Mouse (Mus musculus) liver, embryonic 11.5 days (tissue): ENCODE results near the gene Hmga1. TPM values are rescaled to one million over a fixed set of nuclear protein-coding genes. Genes with fewer than 3 reads are reported as not detected.

Experiments used
- ATAC-seq: fragments of 200-750 bp; cut with Nextera tagmentation; replicated peaks from 2 replicates; pipeline ENCODE4 v1.8.0; 2017; ENCODE audit warnings: moderate number of reproducible peaks, mild to moderate bottlenecking, moderate TSS enrichment, moderate library complexity; ENCODE audit not compliant: low FRiP score
- DNase-seq: peaks from one replicate; pipeline ENCODE4 v3.0.0-alpha.2; 2017; ENCODE audit warnings: low spot score
- H3K27ac ChIP-seq: fragments of 300-500 bp; sonication (generic); 2 replicates; pipeline ENCODE4 v1.5.1; 2014; ENCODE audit warnings: mild to moderate bottlenecking, low read depth, low read length, control low read depth
- H3K27me3 ChIP-seq: fragments of 300-500 bp; sonication (generic); replicated peaks from 2 replicates; pipeline ENCODE4 v1.6.1; 2014; ENCODE audit warnings: low read length, mixed read lengths; ENCODE audit not compliant: control insufficient read depth, insufficient read depth
- H3K36me3 ChIP-seq: fragments of 300-500 bp; sonication (generic); 2 replicates; pipeline ENCODE4 v1.6.1; 2014; ENCODE audit warnings: mild to moderate bottlenecking, low read length, moderate library complexity, mixed read lengths; ENCODE audit not compliant: control insufficient read depth, insufficient read depth
- H3K4me1 ChIP-seq: fragments of 300-500 bp; sonication (generic); replicated peaks from 2 replicates; pipeline ENCODE4 v1.6.1; 2014; ENCODE audit warnings: low read length, mixed read lengths; ENCODE audit not compliant: control insufficient read depth, insufficient read depth
- H3K4me2 ChIP-seq: fragments of 300-500 bp; sonication (generic); 2 replicates; pipeline ENCODE4 v1.6.1; 2014; ENCODE audit warnings: mild to moderate bottlenecking, control low read depth, moderate library complexity
- H3K4me3 ChIP-seq: fragments of 300-500 bp; sonication (generic); 2 replicates; pipeline ENCODE4 v1.5.1; 2014; ENCODE audit warnings: low read depth, low read length, control low read depth
- H3K9ac ChIP-seq: fragments of 300-500 bp; sonication (generic); 2 replicates; pipeline ENCODE4 v1.6.1; 2014; ENCODE audit warnings: low read depth, low read length, control low read depth
- H3K9me3 ChIP-seq: fragments of 300-500 bp; sonication (generic); 2 replicates; pipeline ENCODE4 v1.6.1; 2016; ENCODE audit warnings: low read length, inconsistent platforms, mixed read lengths; ENCODE audit not compliant: control insufficient read depth
- WGBS: fragments of 180-500 bp; shearing (Covaris S2); extraction: QIAGEN DNeasy Blood & Tissue Kit; methylation state at CpG from one replicate; pipeline ENCODE4 v1.1.7; 2014; 5-methylcytosine and 5-hydroxymethylcytosine counted together
- polyA plus RNA-seq: library from polyadenylated mRNA; unstranded; fragments of >200 nt; fragmentation: Nextera tagmentation; extraction: Ambion mirVana; gene quantifications from 2 replicates; pipeline ENCODE4 v1.2.1, GENCODE M21; 2014

Gene Hmga1
- polyA plus RNA-seq, 1 experiment from 2014 or later = 675 TPM

DNA sequence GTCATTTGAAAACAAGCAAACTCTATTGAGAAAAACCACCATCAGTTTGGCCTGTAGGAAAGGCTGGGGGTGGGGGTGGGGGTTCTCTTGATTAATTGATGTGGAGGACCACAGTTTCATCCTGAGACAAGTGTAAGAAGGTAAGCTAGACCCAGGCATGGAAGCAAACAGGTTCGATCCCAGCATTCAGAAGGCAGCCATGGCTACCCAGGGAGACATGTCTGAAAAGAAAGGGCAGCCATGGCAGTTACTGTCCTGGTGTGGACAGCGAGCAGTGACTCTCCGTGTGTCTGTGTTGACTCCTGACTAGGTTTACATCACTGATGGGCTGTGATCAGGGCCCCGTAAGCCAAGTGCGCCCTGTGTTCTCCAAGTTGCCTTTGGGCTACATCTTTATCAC, 35.0 kb upstream of the Hmga1 start, which contains the start of gene Grm4:
Grm4 (minus strand) TSS at position 101 of the 400 bp plus-strand sequence.
- 67% methylated on average over 5 of the region's 5 CpGs for WGBS
- Histone ChIP-seq H3K4me3 (no peak within 1 kb of the TSS), H3K27ac (no peak within 1 kb of the TSS), H3K4me2 (peak within 1 kb of the TSS; percentile 15), H3K36me3 (no peaks in the 10 kb centered on the region), H3K27me3 (peaks cover 43% of the 10 kb centered on the region), H3K9me3 (no peaks in the 10 kb centered on the region), H3K4me1 (no peaks in the 10 kb centered on the region), H3K9ac (no peak within 1 kb of the TSS)
- DNase-seq (no peak), ATAC-seq (no peak)

GRCm38 (mm10) chr17:27523121-27523520, 33.2 kb upstream of the Hmga1 start:
- no peak for DNase-seq
- no peaks in the 10 kb centered on the region for H3K36me3 ChIP-seq
- 67% methylated on average over 7 of the region's 7 CpGs for WGBS
- H3K4me1 ChIP-seq = no peaks in the 10 kb centered on the region
- no peak overlapping the region for H3K4me2 ChIP-seq
- H3K9ac ChIP-seq = no peak overlapping the region
- no peak for ATAC-seq
- H3K4me3 ChIP-seq = no peak overlapping the region
- H3K27ac ChIP-seq = no peak overlapping the region
- no peaks in the 10 kb centered on the region for H3K9me3 ChIP-seq
- H3K27me3 ChIP-seq = peaks cover 34% of the 10 kb centered on the region

DNA sequence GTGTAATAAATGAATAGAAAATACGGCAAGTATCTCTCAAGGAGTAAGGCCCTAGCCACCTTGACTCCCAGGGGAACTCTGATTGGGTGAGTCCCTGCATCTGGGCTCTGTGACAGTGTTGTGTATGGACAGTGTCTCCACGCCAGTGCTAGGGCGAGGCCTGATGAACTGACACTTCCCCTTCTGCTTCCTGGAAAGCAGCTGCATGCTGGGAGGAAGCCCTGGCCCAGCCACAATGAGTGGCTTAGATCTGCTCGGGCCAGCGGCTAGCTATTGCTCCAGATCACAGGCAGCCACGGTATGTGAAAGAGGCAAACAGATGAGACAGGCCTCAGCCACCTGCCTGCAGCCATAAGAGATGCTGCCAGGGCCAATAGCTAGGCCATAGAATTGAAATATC, 29.1 kb upstream of the Hmga1 start:
- no peak overlapping the region for H3K27ac ChIP-seq
- no peaks in the 10 kb centered on the region for H3K4me1 ChIP-seq
- no peak overlapping the region for H3K4me3 ChIP-seq
- H3K27me3 ChIP-seq = peaks cover 3% of the 10 kb centered on the region; the same call in 1 of the 2 replicates
- WGBS = 51% methylated on average over 6 of the region's 6 CpGs
- H3K9me3 ChIP-seq = no peaks in the 10 kb centered on the region
- DNase-seq (no peak), ATAC-seq (no peak)
- no peak overlapping the region for H3K4me2 ChIP-seq
- H3K9ac ChIP-seq = no peak overlapping the region
- H3K36me3 ChIP-seq = no peaks in the 10 kb centered on the region

DNA sequence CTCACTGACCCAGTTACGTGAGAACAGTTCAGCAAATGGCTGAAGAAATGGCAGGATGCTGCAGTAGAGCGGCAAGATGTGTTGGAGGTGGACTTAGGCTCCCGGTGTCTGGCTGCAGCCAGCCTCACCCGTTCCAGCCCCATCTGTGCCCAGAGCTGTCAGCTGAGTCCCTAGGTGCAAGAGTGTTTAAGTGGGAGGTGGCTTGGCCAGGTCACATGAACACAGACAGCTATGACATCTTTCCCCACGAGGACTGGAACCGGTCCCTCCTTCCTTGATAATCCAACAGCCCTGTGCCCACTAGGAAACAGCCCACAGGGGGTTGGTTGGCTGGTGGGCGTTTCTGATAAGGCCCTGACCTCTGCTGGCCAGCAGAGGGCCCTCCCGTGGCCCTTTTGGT, 28.3 kb upstream of the Hmga1 start:
- Histone ChIP-seq H3K27me3 (no peaks in the 10 kb centered on the region), H3K4me2 (no peak overlapping the region), H3K36me3 (no peaks in the 10 kb centered on the region), H3K27ac (no peak overlapping the region), H3K4me3 (no peak overlapping the region), H3K9ac (no peak overlapping the region), H3K4me1 (no peaks in the 10 kb centered on the region), H3K9me3 (no peaks in the 10 kb centered on the region)
- WGBS = 55% methylated on average over 8 of the region's 8 CpGs
- ATAC-seq (no peak), DNase-seq (no peak)

GRCm38 (mm10) chr17:27528767-27529166, 27.5 kb upstream of the Hmga1 start:
- Histone ChIP-seq H3K27me3 (0 out of 2 replicates have a peak, but pooled peaks cover 2% of the 10 kb centered on the region), H3K4me3 (no peak overlapping the region)

DNA sequence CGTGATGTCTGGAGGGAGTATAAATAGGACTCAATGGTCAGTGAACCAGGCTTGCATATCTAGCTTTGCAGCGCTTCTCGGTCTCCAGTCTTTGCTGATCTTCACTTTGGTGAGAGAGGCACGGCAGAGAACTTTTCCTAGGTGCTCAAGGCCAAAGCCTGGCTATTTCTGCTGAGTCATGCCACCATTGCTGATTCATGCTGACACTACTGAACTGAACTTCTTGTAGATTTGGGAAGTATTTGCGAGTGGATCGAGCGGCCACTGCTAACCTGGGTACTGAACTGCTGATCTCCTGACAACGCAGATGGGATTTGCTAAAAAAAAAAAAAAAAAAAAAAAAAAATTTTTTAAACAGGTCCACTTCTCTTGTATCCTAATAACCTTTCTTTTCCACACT, 24.2 kb upstream of the Hmga1 start:
- 65% methylated on average over 8 of the region's 8 CpGs for WGBS
- Histone ChIP-seq H3K9me3 (no peaks in the 10 kb centered on the region), H3K9ac (no peak overlapping the region), H3K4me3 (no peak overlapping the region), H3K4me1 (no peaks in the 10 kb centered on the region; the same call in 1 of the 2 replicates), H3K27me3 (0 out of 2 replicates have a peak, but pooled peaks cover 2% of the 10 kb centered on the region), H3K27ac (peak overlapping the region; percentile 49; the same call in 1 of the 2 replicates), H3K36me3 (no peaks in the 10 kb centered on the region), H3K4me2 (no peak overlapping the region)
- DNase-seq = no peak
- ATAC-seq = 0 out of 2 replicates have a peak, but pooled peaks have one; percentile 19

More at GRCm38 (mm10) chr17:27528767-27529166, 27.5 kb upstream of the Hmga1 start:
- ATAC-seq = no peak
- no peak for DNase-seq
- Histone ChIP-seq H3K9ac (no peak overlapping the region), H3K9me3 (no peaks in the 10 kb centered on the region), H3K4me2 (no peak overlapping the region), H3K4me1 (no peaks in the 10 kb centered on the region), H3K27ac (no peak overlapping the region), H3K36me3 (no peaks in the 10 kb centered on the region)
- WGBS = 81% methylated on average over 5 of the region's 5 CpGs

DNA sequence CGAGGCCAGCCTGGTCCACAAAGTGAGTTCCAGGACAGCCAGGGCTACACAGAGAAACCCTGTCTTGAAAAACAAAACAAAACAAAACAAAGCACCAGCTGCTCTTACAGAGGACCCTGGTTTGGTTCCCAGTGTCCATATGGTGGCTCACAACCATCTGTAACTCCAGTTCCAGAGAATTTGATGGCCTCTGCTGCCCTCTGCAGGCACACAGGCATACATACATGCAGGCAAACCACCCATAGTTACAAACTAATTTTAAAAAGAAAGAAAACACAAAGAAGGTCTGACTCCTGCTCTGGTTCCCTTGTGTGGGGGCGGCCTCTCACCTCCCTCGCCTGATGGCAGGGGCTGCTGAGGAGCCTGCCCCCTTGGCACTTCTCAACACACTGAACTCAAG, 22.9 kb upstream of the Hmga1 start:
- ATAC-seq = no peak
- Histone ChIP-seq H3K27me3 (0 out of 2 replicates have a peak, but pooled peaks cover 2% of the 10 kb centered on the region), H3K4me2 (no peak overlapping the region), H3K4me3 (no peak overlapping the region), H3K36me3 (no peaks in the 10 kb centered on the region), H3K9me3 (no peaks in the 10 kb centered on the region), H3K9ac (no peak overlapping the region), H3K4me1 (no peaks in the 10 kb centered on the region; the same call in 1 of the 2 replicates), H3K27ac (no peak overlapping the region)
- 88% methylated on average over 3 of the region's 3 CpGs for WGBS
- DNase-seq = no peak

DNA sequence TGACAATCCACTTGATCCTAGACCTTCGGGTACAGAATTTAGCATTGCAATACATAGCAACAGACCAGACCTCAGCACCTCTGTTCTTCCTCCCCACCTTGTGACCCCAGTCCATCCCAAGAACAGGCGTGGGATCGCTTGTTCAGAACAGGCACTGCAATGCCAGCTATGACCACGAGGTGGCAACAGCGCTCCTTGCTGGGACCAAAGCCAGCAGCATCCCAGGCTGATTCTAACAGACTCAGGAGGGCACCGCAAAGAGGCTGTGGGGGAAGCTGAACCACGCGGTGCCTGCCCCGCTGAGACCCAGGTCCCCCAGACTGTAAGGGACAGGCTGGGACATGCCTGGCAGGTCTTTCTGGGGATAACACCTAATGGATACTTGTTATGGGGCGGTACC, 21.6 kb upstream of the Hmga1 start:
- no peak overlapping the region for H3K4me3 ChIP-seq
- 6% methylated on average over 10 of the region's 10 CpGs for WGBS
- H3K9me3 ChIP-seq = no peaks in the 10 kb centered on the region
- H3K4me2 ChIP-seq = no peak overlapping the region
- ATAC-seq = peak; percentile 66
- peak; percentile 85 for DNase-seq
- H3K4me1 ChIP-seq = no peaks in the 10 kb centered on the region; the same call in 1 of the 2 replicates
- H3K36me3 ChIP-seq = no peaks in the 10 kb centered on the region
- no peak overlapping the region for H3K9ac ChIP-seq
- H3K27me3 ChIP-seq = 0 out of 2 replicates have a peak, but pooled peaks cover 2% of the 10 kb centered on the region
- H3K27ac ChIP-seq = no peak overlapping the region

DNA sequence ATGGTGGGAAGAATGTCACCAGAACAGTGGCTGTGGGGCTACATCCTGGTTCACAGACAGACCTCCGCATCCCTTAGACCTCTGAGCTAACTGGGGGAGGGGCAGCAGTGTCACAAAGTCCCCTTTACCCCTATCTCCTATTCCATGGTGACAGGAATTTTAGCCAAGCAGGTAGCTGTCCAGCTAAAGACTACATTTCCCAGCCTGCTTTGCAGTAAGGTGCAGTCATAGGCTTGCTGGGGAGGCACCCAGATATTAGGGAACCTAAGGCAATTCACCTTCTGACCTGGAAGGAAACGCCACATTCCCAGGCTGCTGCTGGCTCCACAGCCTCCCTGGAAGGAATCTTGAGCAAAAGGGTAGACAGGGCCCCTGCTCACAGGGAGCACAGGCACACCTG, 15.0 kb upstream of the Hmga1 start:
- DNase-seq (no peak), ATAC-seq (no peak)
- Histone ChIP-seq H3K9ac (no peak overlapping the region), H3K27me3 (peaks cover 2% of the 10 kb centered on the region; the same call in 1 of the 2 replicates), H3K4me3 (no peak overlapping the region), H3K36me3 (no peaks in the 10 kb centered on the region), H3K4me1 (no peaks in the 10 kb centered on the region), H3K9me3 (no peaks in the 10 kb centered on the region), H3K27ac (no peak overlapping the region), H3K4me2 (no peak overlapping the region)
- WGBS = 59% methylated on average over 2 of the region's 2 CpGs
